Comparison of ENCODE assay signal across 8 mouse cellular contexts in genomic region chr5:111159628-111160321, GRCm38 (mm10).
A peak's percentile ranks its signal among the peaks of the same experiment; 100 is the strongest.
DNase-seq lines count a peak whose midpoint lies in the region; ATAC-seq and TF ChIP-seq lines count a peak whose summit lies in the region.

No protein-coding gene starts in this region.

- H3K4me2 ChIP-seq in forebrain, embryonic 15.5 days (replicated peaks), result peak overlapping the region; percentile 20; the same call in 1 of the 2 replicates

- 29% methylated on average over 23 of the region's 23 CpGs for whole genome bisulfite sequencing in forebrain, embryonic 15.5 days

- peak overlapping the region; percentile 0 for H3K4me3 ChIP-seq in testis, adult 2 months (ENCODE audit: control insufficient read depth, low read depth, low read length)
- H3K4me3 ChIP-seq in forebrain, embryonic 15.5 days, result no peak overlapping the region
- peak overlapping the region; percentile 6 for H3K4me3 ChIP-seq in megakaryocyte, embryonic 14.5 days (replicated peaks)

- TF ChIP-seq CTCF in testis, adult 2 months (IDR thresholded peaks at IDR 0.05; ENCODE audit: control insufficient read depth, insufficient read depth, insufficient replicate concordance, low read depth, low read length), result no peak

- no peak for DNase-seq in testis, postnatal 14 days (ENCODE audit: low spot score)
- DNase-seq in thymus, postnatal 4 days, result peak; percentile 45
- DNase-seq in ovary, postnatal 10 days (ENCODE audit: low spot score), result no peak
- DNase-seq in spleen, postnatal 10 days (ENCODE audit: low spot score in 2 of 2), result no peak
- DNase-seq in kidney, postnatal 14 days, result no peak

- ATAC-seq in forebrain, embryonic 15.5 days (replicated peaks), result peak; percentile 41

- H3K27me3 ChIP-seq in testis, adult 2 months (ENCODE audit: control insufficient read depth, insufficient read depth, low read length), result no peaks in the 10 kb centered on the region
- no peaks in the 10 kb centered on the region for H3K27me3 ChIP-seq in forebrain, embryonic 15.5 days
- peaks cover 39% of the 10 kb centered on the region for H3K27me3 ChIP-seq in megakaryocyte, embryonic 14.5 days (replicated peaks)

- peaks cover 6% of the 10 kb centered on the region for H3K4me1 ChIP-seq in testis, adult 2 months (ENCODE audit: control insufficient read depth, insufficient read depth, low read length)
- H3K4me1 ChIP-seq in forebrain, embryonic 15.5 days, result peaks cover 92% of the 10 kb centered on the region
- peaks cover 43% of the 10 kb centered on the region for H3K4me1 ChIP-seq in megakaryocyte, embryonic 14.5 days

- no peak overlapping the region for H3K9ac ChIP-seq in forebrain, embryonic 15.5 days (replicated peaks)

- TF ChIP-seq POLR2A in testis, adult 2 months (IDR thresholded peaks at IDR 0.05; ENCODE audit: control insufficient read depth, low read depth, low read length), result no peak

- H3K27ac ChIP-seq in testis, adult 2 months (ENCODE audit: control insufficient read depth, insufficient read depth, low read depth, low read length), result no peak overlapping the region
- peak overlapping the region; percentile 70 for H3K27ac ChIP-seq in forebrain, embryonic 15.5 days (replicated peaks)

- no peaks in the 10 kb centered on the region for H3K9me3 ChIP-seq in forebrain, embryonic 15.5 days
- no peaks in the 10 kb centered on the region for H3K9me3 ChIP-seq in megakaryocyte, embryonic 14.5 days

- no peaks in the 10 kb centered on the region for H3K36me3 ChIP-seq in testis, adult 2 months (ENCODE audit: control insufficient read depth, insufficient read depth, low read length)
- no peaks in the 10 kb centered on the region for H3K36me3 ChIP-seq in forebrain, embryonic 15.5 days
- no peaks in the 10 kb centered on the region for H3K36me3 ChIP-seq in megakaryocyte, embryonic 14.5 days (replicated peaks; ENCODE audit: low read length)
